Mouse (Mus musculus) common myeloid progenitor, adult 5-6 weeks (primary cell): ENCODE measurements around the gene Tcea2. TPM values are rescaled to one million over a fixed set of nuclear protein-coding genes. Genes with fewer than 3 reads are reported as not detected.

Source experiments
- ATAC-seq: replicated peaks from 2 replicates; pipeline ENCODE4 v1.8.0; 2016; ENCODE audit warnings: low read depth, mild to moderate bottlenecking, moderate TSS enrichment, inconsistent platforms; ENCODE audit not compliant: poor library complexity, severe bottlenecking
- total RNA-seq: library from RNA; stranded (forward); fragments of 200-1000, 187-1606 nt; gene quantifications from 2 replicates; pipeline ENCODE4 v1.2.3, GENCODE M21; 2017

Gene Tcea2
- total RNA-seq, 1 experiment from 2014 or later = 9.6 TPM

DNA sequence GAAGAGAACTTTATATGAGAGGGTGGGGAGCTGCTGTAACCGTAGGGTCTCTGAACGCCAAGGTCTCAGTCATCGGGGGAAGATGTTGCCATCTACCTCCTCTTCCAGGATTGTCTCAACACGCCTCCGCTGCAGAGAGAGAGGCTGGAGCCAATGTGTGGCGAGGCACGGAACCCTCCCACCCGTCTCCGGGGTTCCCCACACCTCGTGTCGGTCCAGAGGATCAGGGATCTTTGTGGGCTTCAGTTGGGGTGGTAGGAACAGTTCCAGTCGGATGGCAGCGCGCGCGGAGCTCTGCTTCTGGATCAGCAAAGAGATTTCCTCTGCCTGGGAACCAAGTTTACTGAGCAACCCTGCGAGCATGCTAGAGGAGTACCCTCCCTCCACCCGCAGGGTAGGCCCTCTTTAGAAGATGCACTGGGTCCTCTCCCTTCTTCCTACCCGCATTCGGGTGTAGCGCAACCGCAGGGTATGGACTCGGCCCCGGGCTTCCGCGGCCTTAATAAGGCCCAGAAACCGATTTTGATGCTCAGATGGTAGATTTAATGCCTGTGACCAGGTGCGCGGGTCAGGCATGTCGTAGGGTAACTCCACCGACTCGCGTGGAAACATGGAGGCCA is 16.8 kb downstream of the Tcea2 start:
- ATAC-seq = no peak

DNA sequence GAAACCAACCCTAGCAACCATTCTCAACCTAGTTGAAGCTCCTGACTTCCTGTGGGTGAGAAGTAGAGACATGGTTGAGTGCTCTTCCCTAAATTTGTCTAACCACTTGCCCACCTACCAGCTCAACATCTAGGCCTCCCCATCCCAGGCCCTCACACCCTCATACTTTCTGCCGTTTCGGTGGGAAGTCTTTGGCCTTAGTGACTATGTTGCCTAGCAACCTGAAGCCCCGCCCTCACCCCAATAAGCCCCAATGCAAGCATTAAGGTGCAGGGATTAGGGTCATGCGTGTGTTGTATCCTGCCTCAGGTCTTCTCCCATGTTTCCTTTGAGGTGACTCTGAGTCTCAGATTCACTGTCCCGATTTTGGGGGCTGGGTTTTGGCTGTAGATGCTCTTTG is 18.1 kb downstream of the Tcea2 start, which contains the start of gene Lkaaear1:
Gene Lkaaear1 (minus strand): TSS at position 202 of the 400 bp plus-strand sequence.
- no peak for ATAC-seq

DNA sequence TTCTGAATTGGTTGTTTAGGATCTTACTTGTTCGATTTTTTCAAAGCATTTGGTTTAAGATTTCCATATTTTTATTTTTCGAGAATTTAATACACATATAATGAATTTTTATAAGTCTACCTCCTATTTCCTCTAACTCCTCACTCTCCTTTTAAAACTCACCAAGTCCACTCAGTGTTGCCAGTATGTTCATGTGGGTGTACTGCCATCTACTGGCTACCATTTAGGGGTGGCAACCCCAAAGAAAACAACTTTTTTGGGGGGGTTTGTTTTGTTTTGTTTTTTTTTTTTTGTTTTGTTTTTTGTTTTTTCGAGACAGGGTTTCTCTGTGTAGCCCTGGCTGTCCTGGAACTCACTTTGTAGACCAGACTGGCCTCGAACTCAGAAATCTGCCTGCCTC is 26.6 kb downstream of the Tcea2 start:
- ATAC-seq = peak; percentile 90

DNA sequence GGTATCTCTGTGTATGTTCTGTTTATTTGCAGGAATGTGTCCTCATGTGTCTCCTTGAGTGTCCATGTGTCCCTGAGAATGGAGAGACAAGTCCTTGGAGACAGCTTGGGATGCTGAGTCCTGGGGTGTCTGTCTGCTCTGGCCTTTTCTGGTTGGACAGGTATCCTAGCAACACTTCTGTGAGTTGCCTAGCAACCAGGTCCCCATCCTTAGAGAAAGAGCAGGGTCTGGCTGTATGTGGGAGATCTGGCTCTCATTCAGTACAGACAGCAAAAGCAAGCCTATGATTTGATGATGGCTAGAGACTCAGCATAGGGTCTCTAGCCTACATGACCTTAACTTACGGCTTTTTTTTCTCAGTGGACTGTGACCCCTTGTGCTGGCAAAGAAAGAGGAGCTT is 33.6 kb downstream of the Tcea2 start:
- no peak for ATAC-seq

DNA sequence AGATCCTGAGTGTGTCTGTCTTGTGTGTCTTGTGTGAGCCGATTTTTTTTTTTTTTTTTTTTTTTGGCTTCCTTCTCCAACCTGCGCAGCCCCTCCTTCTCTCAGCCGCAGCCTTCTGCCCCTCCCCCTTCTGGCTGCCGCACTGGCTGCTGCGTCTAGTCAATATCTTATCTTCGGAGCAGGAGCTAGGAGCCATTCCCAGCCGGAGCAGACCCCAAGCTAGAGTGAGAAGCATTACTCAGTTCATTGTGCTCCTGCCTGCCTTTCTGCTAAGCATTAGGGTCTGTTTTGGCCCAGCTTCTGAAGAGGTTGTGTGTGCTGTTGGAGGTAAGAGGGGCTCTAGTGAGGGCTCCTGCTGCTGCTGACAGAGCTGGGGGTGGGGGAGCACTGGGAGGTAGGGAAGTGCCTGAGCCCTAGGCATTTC is 34.8 kb downstream of the Tcea2 start, which contains the start of gene Oprl1:
Gene Oprl1 (plus strand): TSS at position 114 of the 424 bp plus-strand sequence.
- peak; percentile 75 for ATAC-seq

DNA sequence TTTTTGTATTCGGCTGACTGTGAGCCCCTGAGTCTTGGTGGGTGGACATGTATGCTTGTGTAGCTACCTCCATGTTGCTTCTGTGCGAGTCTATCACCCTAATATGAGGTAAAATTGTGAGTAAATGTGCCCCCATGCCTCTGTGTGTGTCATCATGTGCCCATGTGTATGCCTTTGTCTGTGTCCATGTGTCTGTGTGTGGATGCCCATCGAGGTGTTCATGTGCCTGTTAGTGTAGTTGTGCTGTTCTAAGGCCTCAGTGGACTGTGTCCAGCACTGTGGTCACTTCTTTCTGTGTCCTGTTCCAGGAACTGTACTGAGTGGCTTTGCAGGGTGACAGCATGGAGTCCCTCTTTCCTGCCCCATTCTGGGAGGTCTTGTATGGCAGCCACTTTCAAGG is 35.3 kb downstream of the Tcea2 start:
- ATAC-seq = no peak

DNA sequence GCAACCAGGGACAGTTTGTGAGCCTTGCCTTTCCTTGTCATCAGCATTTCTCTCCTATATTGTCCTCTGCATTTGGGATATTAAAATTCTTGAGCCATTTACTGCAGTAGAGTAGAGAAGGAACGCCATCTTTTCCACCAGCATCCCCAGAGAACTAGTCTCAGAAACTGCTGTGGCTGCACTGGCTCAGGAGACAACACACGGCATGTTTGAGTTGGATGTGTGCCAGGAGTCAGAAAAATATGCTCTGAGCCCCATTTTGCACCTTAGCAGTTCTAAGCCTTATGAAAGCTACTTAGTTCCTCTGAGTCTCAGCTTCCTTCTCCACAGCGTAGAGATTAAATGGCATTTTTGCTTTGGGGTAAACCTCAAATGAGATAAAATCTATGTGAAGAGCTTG is 36.9 kb downstream of the Tcea2 start:
- ATAC-seq = no peak

DNA sequence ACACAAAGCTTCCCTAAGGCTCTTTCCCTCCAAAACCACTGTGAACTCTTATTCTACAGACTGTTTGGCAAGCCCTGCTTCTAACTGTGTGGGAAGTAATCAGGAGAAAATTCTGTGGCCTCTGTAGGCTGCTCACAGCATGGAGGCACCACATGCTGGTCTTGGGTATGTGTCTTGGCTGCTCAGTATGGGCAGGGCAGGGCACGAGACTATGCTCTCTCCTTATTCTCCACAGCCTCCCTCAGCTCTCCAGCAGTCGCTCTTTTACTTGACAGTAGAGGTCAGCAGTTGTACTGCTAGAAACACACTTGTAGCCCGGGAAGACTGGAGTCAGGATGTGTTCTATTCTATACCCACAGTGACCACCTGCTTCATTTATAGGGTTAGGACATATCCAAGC is 40.0 kb downstream of the Tcea2 start:
- no peak for ATAC-seq

DNA sequence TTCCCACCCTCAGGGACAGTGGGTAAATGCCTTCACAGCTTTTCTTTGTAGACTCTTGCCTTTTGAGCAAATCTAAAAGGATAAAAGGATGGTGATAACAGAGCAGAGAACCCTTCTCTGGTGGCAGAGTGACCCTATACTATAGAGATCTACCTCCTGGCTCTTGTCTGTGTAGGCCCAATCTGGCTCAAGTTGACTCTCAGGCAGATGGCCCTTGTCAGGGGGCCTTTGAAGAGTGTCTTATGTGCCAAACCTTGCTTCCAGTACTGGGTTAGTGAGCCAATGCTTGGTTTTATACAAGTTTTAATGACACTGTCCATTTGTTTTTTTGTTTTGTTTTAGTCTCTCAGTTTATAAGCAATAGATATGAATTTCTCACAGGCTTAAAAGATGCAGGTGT is 41.1 kb downstream of the Tcea2 start:
- no peak for ATAC-seq

DNA sequence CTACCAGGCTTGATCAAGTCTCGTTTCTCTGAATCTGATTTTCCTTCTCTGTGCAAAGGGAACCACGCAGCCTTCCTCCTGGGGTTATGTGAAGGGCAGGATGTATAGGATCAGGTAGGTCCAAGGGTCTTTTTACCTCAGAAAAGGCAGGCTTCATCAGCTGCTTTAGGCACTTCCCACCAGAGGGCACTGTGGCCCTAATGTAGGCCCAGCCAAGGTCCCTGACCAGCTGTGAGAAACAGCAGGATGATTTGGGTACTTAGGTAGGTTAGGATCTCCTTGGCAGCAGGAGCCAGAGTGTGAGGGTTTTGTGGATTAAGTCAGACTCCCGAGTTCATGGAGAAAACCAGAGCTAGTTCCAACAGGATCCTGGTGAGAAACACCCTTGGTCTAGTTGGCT is 42.1 kb downstream of the Tcea2 start:
- peak; percentile 70 for ATAC-seq

DNA sequence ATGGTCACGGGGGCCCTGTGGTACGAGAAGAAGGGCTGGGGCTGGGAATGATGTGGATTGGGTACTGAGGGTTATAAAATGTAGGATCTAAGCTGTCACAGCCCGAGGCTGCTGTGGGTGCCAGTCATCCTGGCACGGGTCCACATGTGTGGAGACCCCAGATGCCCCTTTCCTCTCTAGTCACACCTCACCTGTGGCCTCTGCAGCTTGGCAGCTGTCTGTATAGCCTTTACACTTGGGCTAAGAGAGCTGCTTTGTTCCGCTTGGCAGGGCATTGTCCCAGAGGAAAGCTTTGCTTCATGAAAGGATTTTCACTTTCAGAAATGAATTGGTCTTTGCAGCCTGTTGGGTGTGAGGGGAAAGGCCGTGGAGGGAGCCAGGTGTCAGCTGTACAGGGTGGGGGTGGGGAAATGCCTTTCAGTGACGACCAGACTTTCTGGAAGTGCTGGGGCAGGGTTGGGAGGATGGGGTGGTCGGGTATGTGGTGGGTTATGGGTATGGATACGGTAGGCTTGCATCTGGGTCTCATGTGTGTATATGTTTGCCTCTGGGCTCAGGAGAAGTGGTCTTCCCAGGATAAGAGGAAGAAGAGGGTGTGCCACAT is 47.7 kb downstream of the Tcea2 start:
- ATAC-seq = no peak

DNA sequence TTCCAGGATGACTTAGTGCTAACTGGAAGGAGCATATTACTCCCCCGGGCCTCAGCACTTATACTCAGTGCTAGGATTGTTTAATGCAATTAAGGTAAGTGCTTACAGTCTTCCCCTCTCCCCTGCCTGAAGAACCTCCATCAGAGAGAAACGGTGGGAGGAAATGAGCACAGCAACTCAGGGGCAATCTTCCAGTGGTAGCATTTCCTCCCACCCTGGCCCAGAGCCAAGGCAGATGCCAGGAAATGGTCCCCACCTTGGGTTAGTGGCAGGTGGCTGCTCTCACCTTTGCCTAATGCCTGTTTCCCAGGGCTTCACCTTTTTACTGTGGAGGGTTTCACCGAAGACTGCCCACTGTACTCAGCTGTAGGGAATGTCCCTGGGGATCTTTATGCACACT is 49.9 kb downstream of the Tcea2 start:
- no peak for ATAC-seq

Other genes starting within 250 kb of the Tcea2 start
- gene Zbtb46, start 220.9 kb upstream of the Tcea2 start, total RNA-seq = 7.5 and 8.9 TPM in 2 replicates
- gene Abhd16b, start 187.1 kb upstream of the Tcea2 start, total RNA-seq = not detected in 2 replicates
- 148 and 155 TPM in 2 replicates for gene Tpd52l2, start 183.2 kb upstream of the Tcea2 start, total RNA-seq
- gene Dnajc5, start 159.8 kb upstream of the Tcea2 start, total RNA-seq = 30.1 and 31.7 TPM in 2 replicates
- 50.7 and 75.4 TPM in 2 replicates for gene Uckl1, start 95.4 kb upstream of the Tcea2 start, total RNA-seq
- gene Prpf6, start 88.4 kb upstream of the Tcea2 start, total RNA-seq = 79.0 and 94.9 TPM in 2 replicates
- 16.3 and 26.4 TPM in 2 replicates for gene Zfp512b, start 87.5 kb upstream of the Tcea2 start, total RNA-seq
- 0.87 and 1.8 TPM in 2 replicates for gene Samd10, start 81.1 kb upstream of the Tcea2 start, total RNA-seq
- gene Gm29797, start 23.3 kb upstream of the Tcea2 start, total RNA-seq = not detected in 2 replicates
- gene Sox18, start 8.7 kb upstream of the Tcea2 start, total RNA-seq = not detected in 2 replicates
- 67.5 and 113 TPM in 2 replicates for gene Rgs19, start 13.7 kb downstream of the Tcea2 start, total RNA-seq
- not detected in 2 replicates for gene Lkaaear1, start 18.1 kb downstream of the Tcea2 start, total RNA-seq
- gene Oprl1, start 34.7 kb downstream of the Tcea2 start, total RNA-seq = not detected in 2 replicates
- not detected in 2 replicates for gene Myt1, start 83.0 kb downstream of the Tcea2 start, total RNA-seq
- 28.0 and 35.9 TPM in 2 replicates for gene Pcmtd2, start 157.5 kb downstream of the Tcea2 start, total RNA-seq
- 39.3 and 50.7 TPM in 2 replicates for gene Polr3k, start 184.0 kb downstream of the Tcea2 start, total RNA-seq